Comparison of ENCODE assay signal across 8 mouse cellular contexts in genomic region chr14:32201791-32202451, GRCm38 (mm10). TPM values are rescaled to one million over a fixed set of nuclear protein-coding genes. Genes with fewer than 3 reads are reported as not detected.
DNase-seq lines count a peak whose midpoint lies in the region; TF ChIP-seq lines count a peak whose summit lies in the region.

Gene Timm23 (minus strand): TSS chr14:32201898.
Gene Parg (plus strand): TSS chr14:32201949.

- H3K4me3 ChIP-seq in gastrocnemius, adult 2 months: peak within 1 kb of the TSS; percentile 95
- H3K4me3 ChIP-seq in megakaryocyte, embryonic 14.5 days (replicated peaks): peak within 1 kb of the TSS; percentile 98

- H3K27ac ChIP-seq in gastrocnemius, adult 2 months: peak within 1 kb of the TSS; percentile 94

- intact Hi-C loops in gastrocnemius, adult 2 months (cut with DNase I): no loop called here

- 0 out of 2 replicates have a peak, but pooled peaks cover 4% of the 10 kb centered on the region for H3K9me3 ChIP-seq in megakaryocyte, embryonic 14.5 days

- TF ChIP-seq CTCF in gastrocnemius, adult 2 months (IDR thresholded peaks at IDR 0.05): no peak

- H3K4me1 ChIP-seq in megakaryocyte, embryonic 14.5 days: peaks cover 44% of the 10 kb centered on the region

- peak; percentile 78 for DNase-seq in WW6 (ENCODE audit: low read depth, low spot score)
- peak; percentile 70 to 81 for DNase-seq in cerebellum, postnatal 4 days (ENCODE audit: low spot score in 2 of 2)
- peak; percentile 93 for DNase-seq in gastrocnemius, adult 2 months
- peak; percentile 42 for DNase-seq in hindlimb bud, embryonic 11.5 days (ENCODE audit: extremely low spot score, low read depth, low spot score)
- peak; percentile 78 to 79 for DNase-seq in left cerebral cortex, adult 8-10 months (ENCODE audit: low spot score in 2 of 2)
- DNase-seq in right cerebral cortex, postnatal 10 days (ENCODE audit: low spot score in 2 of 2): peak; percentile 93
- peak; percentile 79 for DNase-seq in urinary bladder, postnatal 25 days (ENCODE audit: low spot score)

- no peaks in the 10 kb centered on the region for H3K27me3 ChIP-seq in megakaryocyte, embryonic 14.5 days (replicated peaks)

- peaks cover 32% of the 10 kb centered on the region for H3K36me3 ChIP-seq in megakaryocyte, embryonic 14.5 days (replicated peaks; ENCODE audit: low read length)

RNA-seq across cellular contexts. Expression of gene Timm23, which starts in this region (rescaled TPM):
- total RNA-seq in gastrocnemius, adult 2 months (2021): 100 to 1,000 TPM; 187 to 209 TPM
- 10 to 100 TPM; 56.9 to 83.5 (median 63.1) TPM for total RNA-seq in left cerebral cortex, adult 8-10 months (2022)
- 55.0 and 266 TPM in 2 replicates for polyA plus RNA-seq in megakaryocyte, embryonic 14.5 days (2012; ENCODE audit: insufficient read depth, low replicate concordance)

RNA-seq across cellular contexts. Expression of gene Parg, which starts in this region (rescaled TPM):
- total RNA-seq in gastrocnemius, adult 2 months (2021): 10 to 100 TPM; 21.4 to 22.0 TPM
- 10 to 100 TPM; 37.3 to 42.6 (median 38.8) TPM for total RNA-seq in left cerebral cortex, adult 8-10 months (2022)
- polyA plus RNA-seq in megakaryocyte, embryonic 14.5 days (2012; ENCODE audit: insufficient read depth, low replicate concordance): 1.1 and 4.6 TPM in 2 replicates

Comparison
In these comparisons a context has a peak if more than half of its experiments do, and no peak if none do; other contexts are left out.
1. Peak in every context shown above with its lines: DNase-seq, H3K4me3 ChIP-seq and H3K27ac ChIP-seq.
2. DNase-seq: peak in every context shown above with its lines; median percentile 93 in gastrocnemius, adult 2 months; 93 in right cerebral cortex, postnatal 10 days; 79 in urinary bladder, postnatal 25 days; 78 in left cerebral cortex, adult 8-10 months; 78 in WW6; 76 in cerebellum, postnatal 4 days; 42 in hindlimb bud, embryonic 11.5 days.